Mouse (Mus musculus): ENCODE data around the gene Lep.

Lep gene

GRCm38 (mm10) chr6:29059846-29060685, at the start of gene Lep:
Gene Lep (plus strand): TSS chr6:29060220.
- no peak for DNase-seq (ENCODE audit: low read depth, low spot score)

GRCm38 (mm10) chr6:29011651-29012050, 48.4 kb upstream of the Lep start:
- DNase-seq (ENCODE audit: low read depth, low spot score) = no peak

GRCm38 (mm10) chr6:29013216-29013615, 46.8 kb upstream of the Lep start:
- no peak for DNase-seq (ENCODE audit: low read depth, low spot score)

GRCm38 (mm10) chr6:29016891-29017412, 43.1 kb upstream of the Lep start:
- no peak for DNase-seq (ENCODE audit: low read depth, low spot score)

- no peak for DNase-seq (ENCODE audit: low read depth, low spot score)
Measured at GRCm38 (mm10) chr6:29019756-29020720, 40.0 kb upstream of the Lep start.

- DNase-seq (ENCODE audit: low read depth, low spot score) = no peak
Measured at GRCm38 (mm10) chr6:29020937-29021336, 39.1 kb upstream of the Lep start.

- DNase-seq (ENCODE audit: low read depth, low spot score) = no peak
Measured at GRCm38 (mm10) chr6:29021501-29021900, 38.5 kb upstream of the Lep start.

GRCm38 (mm10) chr6:29022115-29022514, 37.9 kb upstream of the Lep start:
- no peak for DNase-seq (ENCODE audit: low read depth, low spot score)

GRCm38 (mm10) chr6:29023206-29023967, 36.6 kb upstream of the Lep start:
- no peak for DNase-seq (ENCODE audit: low read depth, low spot score)

GRCm38 (mm10) chr6:29024000-29024417, 36.0 kb upstream of the Lep start:
- no peak for DNase-seq (ENCODE audit: low read depth, low spot score)

- no peak for DNase-seq (ENCODE audit: low read depth, low spot score)
Measured at GRCm38 (mm10) chr6:29025796-29026482, 34.1 kb upstream of the Lep start.

- DNase-seq (ENCODE audit: low read depth, low spot score) = no peak
Measured at GRCm38 (mm10) chr6:29026766-29027165, 33.3 kb upstream of the Lep start.

- DNase-seq (ENCODE audit: low read depth, low spot score) = no peak
Measured at GRCm38 (mm10) chr6:29028129-29028528, 31.9 kb upstream of the Lep start.

- DNase-seq (ENCODE audit: low read depth, low spot score) = no peak
Measured at GRCm38 (mm10) chr6:29029521-29029920, 30.5 kb upstream of the Lep start.

GRCm38 (mm10) chr6:29031216-29031615, 28.8 kb upstream of the Lep start:
- no peak for DNase-seq (ENCODE audit: low read depth, low spot score)

GRCm38 (mm10) chr6:29031704-29032310, 28.2 kb upstream of the Lep start:
- no peak for DNase-seq (ENCODE audit: low read depth, low spot score)

- no peak for DNase-seq (ENCODE audit: low read depth, low spot score)
Measured at GRCm38 (mm10) chr6:29032411-29032810, 27.6 kb upstream of the Lep start.

GRCm38 (mm10) chr6:29033981-29034646, 25.9 kb upstream of the Lep start:
- no peak for DNase-seq (ENCODE audit: low read depth, low spot score)

- no peak for DNase-seq (ENCODE audit: low read depth, low spot score)
Measured at GRCm38 (mm10) chr6:29036698-29037097, 23.3 kb upstream of the Lep start.

- no peak for DNase-seq (ENCODE audit: low read depth, low spot score)
Measured at GRCm38 (mm10) chr6:29040266-29040665, 19.8 kb upstream of the Lep start.
